Mouse (Mus musculus) lung, embryonic 15.5 days (tissue): Measurements from ENCODE around the gene Ilvbl. TPM values are rescaled to one million over a fixed set of nuclear protein-coding genes. Genes with fewer than 3 reads are reported as not detected.
A peak's percentile ranks its signal among the peaks of the same experiment; 100 is the strongest.

Experiments
- ATAC-seq: fragments of 200-750 bp; cut with Nextera tagmentation; 2 replicates; pipeline ENCODE4 v1.8.0; 2017; ENCODE audit warnings: moderate number of reproducible peaks, borderline replicate concordance; ENCODE audit not compliant: low FRiP score, low TSS enrichment; ENCODE audit errors: extremely low read depth
- H3K27ac ChIP-seq: fragments of 300-500 bp; sonication (generic); 2 replicates; pipeline ENCODE4 v1.5.1; 2015; ENCODE audit warnings: moderate library complexity, mild to moderate bottlenecking, inconsistent platforms
- H3K27me3 ChIP-seq: fragments of 300-500 bp; sonication (generic); 2 replicates; pipeline ENCODE4 v1.6.1; 2015; ENCODE audit warnings: inconsistent platforms
- H3K36me3 ChIP-seq: fragments of 300-500 bp; sonication (generic); 2 replicates; pipeline ENCODE4 v1.6.1; 2015; ENCODE audit warnings: inconsistent platforms
- H3K4me1 ChIP-seq: fragments of 300-500 bp; sonication (generic); 2 replicates; pipeline ENCODE4 v1.6.1; 2015; ENCODE audit warnings: inconsistent platforms
- H3K4me2 ChIP-seq: fragments of 300-500 bp; sonication (generic); 2 replicates; pipeline ENCODE4 v1.6.1; 2015; ENCODE audit warnings: inconsistent platforms, mild to moderate bottlenecking, moderate library complexity
- H3K4me3 ChIP-seq: fragments of 300-500 bp; sonication (generic); 2 replicates; pipeline ENCODE4 v1.5.1; 2015; ENCODE audit warnings: mild to moderate bottlenecking, inconsistent platforms
- H3K9ac ChIP-seq: fragments of 300-500 bp; sonication (generic); 2 replicates; pipeline ENCODE4 v1.6.1; 2015; ENCODE audit warnings: inconsistent platforms
- H3K9me3 ChIP-seq: fragments of 300-500 bp; sonication (generic); 2 replicates; pipeline ENCODE4 v1.6.1; 2016; ENCODE audit warnings: inconsistent platforms
- WGBS: fragments of 180-500 bp; shearing (Covaris S2); methylation state at CpG from one replicate; pipeline ENCODE4 v1.1.7; 2015; 5-methylcytosine and 5-hydroxymethylcytosine counted together
- polyA plus RNA-seq: library from polyadenylated mRNA; unstranded; fragments of >200 nt; fragmentation: Nextera tagmentation; extraction: Ambion mirVana; gene quantifications from 2 replicates; pipeline ENCODE4 v1.2.1, GENCODE M21; 2015

The Ilvbl gene
- polyA plus RNA-seq, 1 experiment from 2014 or later: 52.2 TPM

- Histone ChIP-seq H3K27ac (no peak overlapping the region), H3K4me1 (peaks cover 14% of the 10 kb centered on the region), H3K9me3 (no peaks in the 10 kb centered on the region), H3K4me2 (no peak overlapping the region), H3K36me3 (peaks cover 14% of the 10 kb centered on the region), H3K9ac (no peak overlapping the region), H3K27me3 (no peaks in the 10 kb centered on the region), H3K4me3 (no peak overlapping the region)
- 95% methylated on average over 16 of the region's 16 CpGs for WGBS
- no peak for ATAC-seq
Measured at GRCm38 (mm10) chr10:78576435-78577184, 2.5 kb downstream of the Ilvbl start.

GRCm38 (mm10) chr10:78578204-78578603 is 4.1 kb downstream of the Ilvbl start:
- no peak overlapping the region for H3K4me2 ChIP-seq
- no peak overlapping the region for H3K4me3 ChIP-seq
- H3K4me1 ChIP-seq: peaks cover 14% of the 10 kb centered on the region
- H3K27ac ChIP-seq: no peak overlapping the region
- no peak overlapping the region for H3K9ac ChIP-seq
- no peaks in the 10 kb centered on the region for H3K9me3 ChIP-seq
- H3K27me3 ChIP-seq: no peaks in the 10 kb centered on the region
- H3K36me3 ChIP-seq: peaks cover 14% of the 10 kb centered on the region
- ATAC-seq: no peak
- WGBS: 71% methylated on average over 3 of the region's 3 CpGs

- H3K9ac ChIP-seq: no peak overlapping the region
- no peak overlapping the region for H3K4me3 ChIP-seq
- no peak overlapping the region for H3K27ac ChIP-seq
- H3K9me3 ChIP-seq: no peaks in the 10 kb centered on the region
- H3K4me1 ChIP-seq: no peaks in the 10 kb centered on the region
- no peaks in the 10 kb centered on the region for H3K27me3 ChIP-seq
- peaks cover 39% of the 10 kb centered on the region for H3K36me3 ChIP-seq
- WGBS: 93% methylated on average over 7 of the region's 7 CpGs
- H3K4me2 ChIP-seq: no peak overlapping the region
- no peak for ATAC-seq
Measured at GRCm38 (mm10) chr10:78581121-78581520, 7.0 kb downstream of the Ilvbl start.

GRCm38 (mm10) chr10:78583347-78583746 is 9.2 kb downstream of the Ilvbl start:
- no peak for ATAC-seq
- H3K4me2 ChIP-seq: no peak overlapping the region

GRCm38 (mm10) chr10:78583939-78584338 is 9.8 kb downstream of the Ilvbl start:
- peaks cover 59% of the 10 kb centered on the region for H3K36me3 ChIP-seq
- H3K9ac ChIP-seq: no peak overlapping the region
- H3K4me1 ChIP-seq: no peaks in the 10 kb centered on the region
- H3K4me3 ChIP-seq: no peak overlapping the region
- no peak overlapping the region for H3K27ac ChIP-seq
- no peaks in the 10 kb centered on the region for H3K9me3 ChIP-seq
- 64% methylated on average over 3 of the region's 3 CpGs for WGBS
- H3K4me2 ChIP-seq: no peak overlapping the region
- no peaks in the 10 kb centered on the region for H3K27me3 ChIP-seq
- no peak for ATAC-seq

More at GRCm38 (mm10) chr10:78583347-78583746, 9.2 kb downstream of the Ilvbl start:
- H3K27me3 ChIP-seq: no peaks in the 10 kb centered on the region
- H3K9me3 ChIP-seq: no peaks in the 10 kb centered on the region
- H3K9ac ChIP-seq: no peak overlapping the region
- no peak overlapping the region for H3K27ac ChIP-seq
- no peak overlapping the region for H3K4me3 ChIP-seq
- H3K36me3 ChIP-seq: peaks cover 56% of the 10 kb centered on the region
- 76% methylated on average over 9 of the region's 9 CpGs for WGBS
- H3K4me1 ChIP-seq: no peaks in the 10 kb centered on the region

GRCm38 (mm10) chr10:78584996-78585395 is 10.8 kb downstream of the Ilvbl start:
- ATAC-seq: no peak
- Histone ChIP-seq H3K4me3 (no peak overlapping the region), H3K4me1 (peaks cover 2% of the 10 kb centered on the region), H3K9me3 (no peaks in the 10 kb centered on the region), H3K9ac (no peak overlapping the region), H3K27ac (no peak overlapping the region), H3K4me2 (no peak overlapping the region), H3K27me3 (no peaks in the 10 kb centered on the region), H3K36me3 (peaks cover 65% of the 10 kb centered on the region)
- 88% methylated on average over 1 of the region's 1 CpGs for WGBS

GRCm38 (mm10) chr10:78585606-78586005 is 11.5 kb downstream of the Ilvbl start:
- Histone ChIP-seq H3K4me3 (no peak overlapping the region), H3K4me2 (no peak overlapping the region), H3K4me1 (peaks cover 8% of the 10 kb centered on the region), H3K27ac (no peak overlapping the region), H3K9ac (no peak overlapping the region), H3K36me3 (peaks cover 61% of the 10 kb centered on the region), H3K27me3 (no peaks in the 10 kb centered on the region), H3K9me3 (no peaks in the 10 kb centered on the region)
- 79% methylated on average over 22 of the region's 22 CpGs for WGBS
- no peak for ATAC-seq

GRCm38 (mm10) chr10:78586026-78586425 is 11.9 kb downstream of the Ilvbl start:
- 92% methylated on average over 13 of the region's 13 CpGs for WGBS
- no peak overlapping the region for H3K4me3 ChIP-seq
- no peak overlapping the region for H3K4me2 ChIP-seq
- H3K27me3 ChIP-seq: no peaks in the 10 kb centered on the region
- H3K9ac ChIP-seq: no peak overlapping the region
- no peak overlapping the region for H3K27ac ChIP-seq
- H3K4me1 ChIP-seq: peaks cover 12% of the 10 kb centered on the region
- ATAC-seq: no peak
- H3K9me3 ChIP-seq: no peaks in the 10 kb centered on the region
- H3K36me3 ChIP-seq: peaks cover 61% of the 10 kb centered on the region

- peaks cover 16% of the 10 kb centered on the region for H3K4me1 ChIP-seq
- no peaks in the 10 kb centered on the region for H3K27me3 ChIP-seq
- 93% methylated on average over 18 of the region's 18 CpGs for WGBS
- H3K4me2 ChIP-seq: no peak overlapping the region
- H3K27ac ChIP-seq: no peak overlapping the region
- H3K9me3 ChIP-seq: no peaks in the 10 kb centered on the region
- no peak for ATAC-seq
- no peak overlapping the region for H3K4me3 ChIP-seq
- H3K9ac ChIP-seq: no peak overlapping the region
- H3K36me3 ChIP-seq: peaks cover 54% of the 10 kb centered on the region
Measured at GRCm38 (mm10) chr10:78589291-78589690, 15.1 kb downstream of the Ilvbl start.

GRCm38 (mm10) chr10:78589901-78590300 is 15.8 kb downstream of the Ilvbl start:
- H3K4me3 ChIP-seq: peak overlapping the region; percentile 89; the same call in 1 of the 2 replicates
- H3K9me3 ChIP-seq: no peaks in the 10 kb centered on the region
- 0 out of 2 replicates have a peak overlapping the region, but pooled peaks have one; percentile 22 for H3K9ac ChIP-seq
- WGBS: 87% methylated on average over 8 of the region's 8 CpGs
- ATAC-seq: no peak
- 0 out of 2 replicates have a peak overlapping the region, but pooled peaks have one; percentile 93 for H3K27ac ChIP-seq
- peak overlapping the region; percentile 62 for H3K4me2 ChIP-seq
- peaks cover 48% of the 10 kb centered on the region for H3K36me3 ChIP-seq
- H3K4me1 ChIP-seq: peaks cover 16% of the 10 kb centered on the region
- no peaks in the 10 kb centered on the region for H3K27me3 ChIP-seq

GRCm38 (mm10) chr10:78590744-78591143 is 16.6 kb downstream of the Ilvbl start:
- peak overlapping the region; percentile 62 for H3K4me2 ChIP-seq
- ATAC-seq: peak; percentile 24; the same call in 1 of the 2 replicates
- H3K9ac ChIP-seq: peak overlapping the region; percentile 92
- WGBS: 9% methylated on average over 9 of the region's 9 CpGs
- peak overlapping the region; percentile 89 for H3K4me3 ChIP-seq
- H3K36me3 ChIP-seq: peaks cover 40% of the 10 kb centered on the region
- no peaks in the 10 kb centered on the region for H3K27me3 ChIP-seq
- peaks cover 16% of the 10 kb centered on the region for H3K4me1 ChIP-seq
- H3K9me3 ChIP-seq: no peaks in the 10 kb centered on the region
- H3K27ac ChIP-seq: peak overlapping the region; percentile 93
